Comparison of ENCODE assay signal across 9 mouse cellular contexts in genomic region chr6:104312993-104313392, GRCm38 (mm10).
A peak's percentile ranks its signal among the peaks of the same experiment; 100 is the strongest.
DNase-seq lines count a peak whose midpoint lies in the region; ATAC-seq lines count a peak whose summit lies in the region.
"Had no signal": no experiment of that assay in that cellular context is flagged by ENCODE, and none has a peak within 500 bp of the region (broad histone marks: within the 10 kb centered on the region; RNA-seq: fewer than 3 reads in every experiment).

No protein-coding gene starts in this region.

- H3K9ac ChIP-seq in forebrain, embryonic 16.5 days (replicated peaks; ENCODE audit: low read depth, low read length) = no peak overlapping the region
- H3K9ac ChIP-seq: heart, embryonic 15.5 days had no signal

- DNase-seq in cerebellum, postnatal 14 days = peak; percentile 95 to 97
- peak; percentile 30 to 46 for DNase-seq in layer of hippocampus, postnatal 10 days (ENCODE audit: low spot score in 2 of 2)
- DNase-seq in right cerebral cortex, adult 2 months (ENCODE audit: low spot score in 2 of 2) = peak; percentile 38 to 40
- no peak for DNase-seq in ovary, adult 18-20 months (ENCODE audit: low spot score)
- no peak for DNase-seq in spleen, postnatal 4 days (ENCODE audit: low spot score in 2 of 2)

- no peaks in the 10 kb centered on the region for H3K27me3 ChIP-seq in forebrain, embryonic 16.5 days (replicated peaks; ENCODE audit: control insufficient read depth, insufficient read depth, low read length)
- H3K27me3 ChIP-seq: heart, embryonic 15.5 days had no signal

- peak; percentile 99 for ATAC-seq in forebrain, embryonic 16.5 days
- ATAC-seq in megakaryocyte-erythroid progenitor cell, adult 5-6 weeks (replicated peaks; ENCODE audit: low FRiP score, low TSS enrichment, poor library complexity, severe bottlenecking) = no peak

- H3K4me1 ChIP-seq in forebrain, embryonic 16.5 days (replicated peaks; ENCODE audit: control insufficient read depth, insufficient read depth, low read length) = no peaks in the 10 kb centered on the region
- H3K4me1 ChIP-seq: heart, embryonic 15.5 days had no signal

- 13% methylated on average over 3 of the region's 3 CpGs for WGBS in forebrain, embryonic 16.5 days

- H3K4me2 ChIP-seq in forebrain, embryonic 16.5 days (ENCODE audit: low read length) = no peak overlapping the region
- H3K4me2 ChIP-seq: heart, embryonic 15.5 days; liver, embryonic 11.5 days had no signal

- H3K27ac ChIP-seq in forebrain, embryonic 16.5 days (ENCODE audit: low read length) = no peak overlapping the region
- H3K27ac ChIP-seq: heart, embryonic 15.5 days had no signal

- no peak overlapping the region for H3K4me3 ChIP-seq in forebrain, embryonic 16.5 days (replicated peaks; ENCODE audit: low read length)
- H3K4me3 ChIP-seq: heart, embryonic 15.5 days had no signal

- H3K36me3 ChIP-seq in forebrain, embryonic 16.5 days (ENCODE audit: control insufficient read depth, insufficient read depth) = no peaks in the 10 kb centered on the region
- H3K36me3 ChIP-seq: heart, embryonic 15.5 days had no signal

- no peaks in the 10 kb centered on the region for H3K9me3 ChIP-seq in forebrain, embryonic 16.5 days (ENCODE audit: control insufficient read depth, low read length)
- H3K9me3 ChIP-seq: heart, embryonic 15.5 days had no signal

Comparison
In these comparisons a context has a peak if more than half of its experiments do, and no peak if none do; other contexts are left out.
1. DNase-seq: peak in cerebellum, postnatal 14 days (2 of 2), layer of hippocampus, postnatal 10 days (2 of 2) and right cerebral cortex, adult 2 months (2 of 2); none in ovary, adult 18-20 months (single experiment) and spleen, postnatal 4 days (0 of 2).